Mouse (Mus musculus) hindbrain, embryonic 14.5 days (tissue): ENCODE results near the gene Grem1. TPM values are rescaled to one million over a fixed set of nuclear protein-coding genes. Genes with fewer than 3 reads are reported as not detected.
A peak's percentile ranks its signal among the peaks of the same experiment; 100 is the strongest.

ENCODE experiments used
- ATAC-seq: fragments of 200-750 bp; cut with Nextera tagmentation; 2 replicates; pipeline ENCODE4 v1.8.0; 2017; ENCODE audit warnings: moderate number of reproducible peaks, mild to moderate bottlenecking, moderate TSS enrichment, moderate library complexity; ENCODE audit not compliant: low FRiP score
- DNase-seq: peaks from one replicate; pipeline ENCODE4 v3.0.0-alpha.2; 2015; ENCODE audit warnings: low spot score
- H3K27ac ChIP-seq: fragments of 300-500 bp; sonication (generic); 2 replicates; pipeline ENCODE4 v1.5.1; 2014; ENCODE audit warnings: mild to moderate bottlenecking, moderate library complexity
- H3K27me3 ChIP-seq: fragments of 300-500 bp; sonication (generic); 2 replicates; pipeline ENCODE4 v1.6.1; 2014; ENCODE audit warnings: mild to moderate bottlenecking, low read length, mixed read lengths; ENCODE audit not compliant: control insufficient read depth, insufficient read depth
- H3K36me3 ChIP-seq: fragments of 300-500 bp; sonication (generic); replicated peaks from 2 replicates; pipeline ENCODE4 v1.6.1; 2014; ENCODE audit not compliant: control insufficient read depth, insufficient read depth
- H3K4me1 ChIP-seq: fragments of 300-500 bp; sonication (generic); replicated peaks from 2 replicates; pipeline ENCODE4 v1.6.1; 2014; ENCODE audit warnings: antibody characterized with exemption, low read length, mixed read lengths; ENCODE audit not compliant: control insufficient read depth, insufficient read depth
- H3K4me2 ChIP-seq: fragments of 300-500 bp; sonication (generic); replicated peaks from 2 replicates; pipeline ENCODE4 v1.6.1; 2014; ENCODE audit warnings: mild to moderate bottlenecking, moderate library complexity
- H3K4me3 ChIP-seq: fragments of 300-500 bp; sonication (generic); replicated peaks from 2 replicates; pipeline ENCODE4 v1.5.1; 2014; ENCODE audit warnings: mild to moderate bottlenecking, low read length
- H3K9ac ChIP-seq: fragments of 300-500 bp; sonication (generic); 2 replicates; pipeline ENCODE4 v1.6.1; 2014
- H3K9me3 ChIP-seq: fragments of 300-500 bp; sonication (generic); 2 replicates; pipeline ENCODE4 v1.6.1; 2016; ENCODE audit warnings: low read length; ENCODE audit not compliant: control insufficient read depth
- WGBS: fragments of 180-500 bp; shearing (Covaris S2); extraction: QIAGEN DNeasy Blood & Tissue Kit; methylation state at CpG from one replicate; pipeline ENCODE4 v1.1.7; 2014; 5-methylcytosine and 5-hydroxymethylcytosine counted together
- polyA plus RNA-seq: library from polyadenylated mRNA; unstranded; fragments of >200 nt; fragmentation: Nextera tagmentation; extraction: Ambion mirVana; gene quantifications from 2 replicates; pipeline ENCODE4 v1.2.1, GENCODE M21; 2014

Gene Grem1
- 1.7 and 2.2 TPM in 2 replicates for polyA plus RNA-seq

DNA sequence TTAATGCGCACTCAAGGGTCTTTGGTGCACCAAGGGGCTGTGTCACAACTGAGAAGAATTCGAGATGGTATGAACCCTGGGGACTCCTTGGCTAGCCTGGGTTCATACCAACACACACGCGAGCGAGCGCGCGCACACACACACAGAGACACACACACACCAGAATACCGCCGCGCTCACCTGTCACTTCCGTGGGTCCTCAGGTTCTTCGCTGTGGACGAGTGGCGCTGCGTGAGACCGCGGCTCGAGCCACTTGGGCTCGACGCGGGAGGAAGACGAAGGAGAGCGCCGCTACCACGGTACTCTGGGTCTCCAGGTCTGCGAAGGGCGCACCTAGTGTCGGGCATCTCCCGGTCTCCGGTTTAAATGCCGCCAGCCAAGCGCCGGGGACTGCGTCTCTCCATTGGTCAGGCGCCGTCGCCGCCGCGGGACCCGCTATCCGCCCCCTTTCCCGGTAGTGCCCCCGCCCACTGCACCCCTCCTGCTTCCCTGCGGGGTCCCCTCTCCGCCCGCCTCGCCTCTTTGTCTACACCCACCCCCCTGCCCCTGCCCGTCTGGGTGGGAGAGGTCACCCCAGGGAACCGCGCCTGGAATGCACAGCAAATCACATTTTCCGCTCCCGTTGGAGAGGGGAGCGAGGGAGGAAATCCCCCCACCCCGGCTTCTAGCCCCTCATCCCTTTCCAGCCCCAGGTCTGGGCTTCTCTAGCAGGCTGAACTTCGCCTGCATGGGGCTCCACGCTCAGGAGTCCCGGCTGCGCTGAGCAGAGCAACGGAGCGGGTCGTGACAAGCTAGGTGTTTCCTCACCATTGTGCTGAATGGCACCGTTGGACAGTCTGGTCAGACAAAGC lies at the start of gene Grem1:
Grem1 (minus strand) TSS at position 336 of the 851 bp plus-strand sequence.
- Histone ChIP-seq H3K4me2 (peak within 1 kb of the TSS; percentile 88), H3K9ac (peak within 1 kb of the TSS; percentile 71), H3K4me3 (peak within 1 kb of the TSS; percentile 63), H3K27ac (peak within 1 kb of the TSS; percentile 20; the same call in 1 of the 2 replicates), H3K36me3 (no peaks in the 10 kb centered on the region), H3K4me1 (peaks cover 18% of the 10 kb centered on the region), H3K9me3 (no peaks in the 10 kb centered on the region), H3K27me3 (peaks cover 36% of the 10 kb centered on the region)
- ATAC-seq (peak; percentile 75), DNase-seq (peak; percentile 55)
- WGBS = under 1% methylated on average over 60 of the region's 64 CpGs

DNA sequence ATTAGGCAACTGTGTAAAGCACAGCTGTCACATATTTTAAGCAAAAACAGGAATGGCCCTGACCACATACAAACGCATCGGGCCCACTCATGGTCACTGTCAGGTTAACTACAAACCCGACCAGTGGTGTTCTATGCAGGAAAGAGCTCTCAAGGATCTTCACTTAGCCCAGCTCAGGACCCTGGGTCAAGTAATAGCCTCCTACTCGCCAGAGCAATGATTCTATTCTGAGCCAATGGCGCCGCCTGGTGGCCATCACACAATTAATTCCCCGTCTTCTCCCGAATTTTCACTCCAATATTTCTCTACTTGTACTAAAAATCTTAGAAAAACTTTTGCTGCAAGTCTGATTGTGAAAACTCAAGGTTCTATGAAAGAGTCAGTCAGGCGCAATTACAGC lies 49.2 kb upstream of the Grem1 start:
- Histone ChIP-seq H3K9ac (no peak overlapping the region), H3K27me3 (no peaks in the 10 kb centered on the region), H3K4me3 (no peak overlapping the region), H3K4me1 (no peaks in the 10 kb centered on the region), H3K36me3 (no peaks in the 10 kb centered on the region), H3K4me2 (no peak overlapping the region), H3K9me3 (no peaks in the 10 kb centered on the region), H3K27ac (no peak overlapping the region)
- ATAC-seq (no peak), DNase-seq (peak; percentile 71)
- WGBS = 29% methylated on average over 9 of the region's 9 CpGs

DNA sequence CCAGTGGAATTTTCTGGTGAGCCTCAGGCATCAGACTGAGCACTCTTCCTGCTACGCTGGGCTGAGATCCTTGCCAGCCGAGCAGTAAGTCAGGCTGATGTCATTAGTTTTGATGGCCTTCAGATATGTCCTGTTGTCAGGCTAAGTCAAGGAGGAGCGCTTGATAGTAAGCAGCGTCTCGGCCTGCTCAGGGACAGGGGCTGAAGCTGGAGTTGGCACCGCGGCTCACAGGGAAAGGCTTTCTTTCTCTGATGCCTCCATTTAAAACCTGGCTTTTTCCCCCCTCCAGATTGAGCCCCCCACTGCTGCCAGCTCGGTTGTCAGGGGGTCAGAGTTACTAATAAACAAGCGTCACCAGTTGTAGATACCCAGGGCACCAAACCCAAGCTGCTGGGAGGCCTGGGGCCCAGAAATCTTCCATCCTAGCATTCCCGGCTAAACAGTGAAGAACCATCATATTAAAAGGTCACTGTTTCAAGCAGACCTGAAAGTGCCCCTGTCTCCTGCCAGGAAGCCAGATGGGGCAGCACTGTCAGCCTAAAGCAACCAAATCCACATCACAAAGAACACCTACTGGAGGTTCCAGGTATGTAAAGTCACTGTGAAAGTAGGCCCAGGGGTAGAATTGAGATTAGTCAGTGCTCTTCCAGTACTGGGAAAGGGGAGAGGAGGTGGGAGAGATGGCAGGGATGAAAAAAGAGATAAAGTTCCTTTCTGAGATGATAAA lies 48.6 kb upstream of the Grem1 start:
- Histone ChIP-seq H3K4me2 (no peak overlapping the region), H3K9me3 (no peaks in the 10 kb centered on the region), H3K4me3 (no peak overlapping the region), H3K27me3 (no peaks in the 10 kb centered on the region), H3K9ac (no peak overlapping the region), H3K4me1 (no peaks in the 10 kb centered on the region), H3K36me3 (no peaks in the 10 kb centered on the region), H3K27ac (no peak overlapping the region)
- WGBS = 58% methylated on average over 10 of the region's 10 CpGs
- DNase-seq (no peak), ATAC-seq (no peak)

DNA sequence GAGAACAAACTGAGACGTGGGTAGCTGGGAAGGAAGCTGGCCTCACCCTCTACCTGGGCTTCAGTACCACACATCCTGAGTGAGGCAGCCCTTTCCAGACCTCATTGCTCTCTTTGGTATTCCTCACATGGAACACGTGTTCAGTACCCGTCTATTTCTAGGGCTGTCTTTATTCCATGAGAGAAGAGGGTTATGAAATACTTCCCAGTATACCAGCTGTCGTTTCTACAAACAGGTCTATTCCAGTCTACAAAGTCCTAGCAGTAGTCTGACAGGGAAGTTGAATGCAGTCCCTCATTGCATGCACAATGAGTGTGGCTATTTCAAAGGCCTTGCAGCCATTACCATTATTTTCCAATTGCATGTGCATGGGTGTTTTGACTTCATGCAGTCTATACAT lies 47.3 kb upstream of the Grem1 start:
- 83% methylated on average over 4 of the region's 4 CpGs for WGBS
- Histone ChIP-seq H3K27ac (no peak overlapping the region), H3K4me1 (no peaks in the 10 kb centered on the region), H3K4me2 (no peak overlapping the region), H3K9ac (no peak overlapping the region), H3K9me3 (no peaks in the 10 kb centered on the region), H3K27me3 (no peaks in the 10 kb centered on the region), H3K36me3 (no peaks in the 10 kb centered on the region), H3K4me3 (no peak overlapping the region)
- ATAC-seq (no peak), DNase-seq (no peak)

DNA sequence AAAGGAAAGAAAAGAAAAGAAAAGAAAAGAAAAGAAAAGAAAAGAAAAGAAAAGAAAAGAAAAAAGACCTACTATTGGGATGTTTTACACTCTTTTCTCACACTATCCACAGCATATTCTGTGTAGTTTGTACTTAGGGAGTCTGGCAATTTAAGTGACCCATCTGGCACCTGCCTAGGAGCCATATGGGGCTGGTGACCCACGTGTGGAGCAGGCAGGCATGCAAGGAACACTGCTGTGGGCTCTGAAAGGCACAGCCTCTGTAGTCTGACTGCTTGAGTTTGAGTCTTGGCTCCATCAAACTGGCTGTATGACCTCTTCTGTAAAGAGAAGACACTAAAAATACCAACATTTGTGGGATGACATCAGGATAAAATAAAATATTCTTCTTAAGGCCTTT lies 45.3 kb upstream of the Grem1 start:
- Histone ChIP-seq H3K4me2 (no peak overlapping the region), H3K27me3 (no peaks in the 10 kb centered on the region), H3K27ac (no peak overlapping the region), H3K9ac (no peak overlapping the region), H3K36me3 (no peaks in the 10 kb centered on the region), H3K9me3 (no peaks in the 10 kb centered on the region), H3K4me1 (no peaks in the 10 kb centered on the region), H3K4me3 (no peak overlapping the region)
- 17% methylated on average over 1 of the region's 1 CpGs for WGBS
- no peak for ATAC-seq
- DNase-seq = no peak

DNA sequence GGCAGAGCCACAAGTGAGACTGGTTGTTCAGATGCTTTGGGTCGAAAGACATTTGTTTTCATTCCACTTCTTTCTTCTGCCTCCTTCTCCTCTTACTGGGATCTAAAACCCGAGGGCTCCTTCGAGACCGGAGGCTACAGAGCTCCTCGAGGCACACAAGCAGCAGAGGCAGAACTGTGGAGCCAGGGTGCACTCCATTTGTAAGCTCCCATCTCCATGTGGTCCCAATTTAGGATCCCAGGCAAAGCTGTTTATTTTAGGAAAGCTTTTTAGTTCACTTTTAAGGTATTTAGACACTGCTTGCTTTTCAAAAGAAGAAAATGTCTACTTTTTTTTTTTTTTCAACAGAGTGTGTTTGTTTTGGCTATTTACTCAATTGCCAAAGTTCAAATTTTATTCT lies 42.4 kb upstream of the Grem1 start:
- H3K27me3 ChIP-seq = no peaks in the 10 kb centered on the region
- no peak overlapping the region for H3K27ac ChIP-seq
- 86% methylated on average over 5 of the region's 5 CpGs for WGBS
- DNase-seq (no peak), ATAC-seq (no peak)
- no peak overlapping the region for H3K9ac ChIP-seq
- no peaks in the 10 kb centered on the region for H3K36me3 ChIP-seq
- no peak overlapping the region for H3K4me2 ChIP-seq
- no peak overlapping the region for H3K4me3 ChIP-seq
- no peaks in the 10 kb centered on the region for H3K9me3 ChIP-seq
- H3K4me1 ChIP-seq = no peaks in the 10 kb centered on the region

DNA sequence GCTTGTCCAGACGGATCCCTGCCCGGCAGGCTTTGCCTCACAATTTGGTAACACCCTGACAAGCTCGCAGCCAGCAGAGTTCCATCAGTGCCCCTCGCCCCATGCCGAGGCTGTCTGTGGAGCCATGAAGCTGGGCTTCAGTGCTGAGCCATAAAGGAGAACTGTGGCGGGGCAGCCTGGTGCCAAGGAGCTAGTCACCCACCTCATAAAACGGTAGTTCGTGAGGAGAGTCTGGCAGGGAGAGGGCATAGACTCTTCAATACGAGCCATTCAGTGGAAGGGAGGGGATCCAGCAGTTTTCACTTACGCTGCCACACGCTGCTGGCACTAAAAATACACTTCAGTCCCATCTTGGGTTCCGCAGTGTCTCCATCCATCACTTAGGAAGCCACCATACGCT lies 40.2 kb upstream of the Grem1 start:
- no peaks in the 10 kb centered on the region for H3K27me3 ChIP-seq
- WGBS = 91% methylated on average over 12 of the region's 13 CpGs
- ATAC-seq = no peak
- H3K9me3 ChIP-seq = no peaks in the 10 kb centered on the region
- no peak overlapping the region for H3K4me2 ChIP-seq
- DNase-seq = no peak
- no peak overlapping the region for H3K4me3 ChIP-seq
- H3K9ac ChIP-seq = no peak overlapping the region
- H3K36me3 ChIP-seq = no peaks in the 10 kb centered on the region
- no peaks in the 10 kb centered on the region for H3K4me1 ChIP-seq
- H3K27ac ChIP-seq = no peak overlapping the region

DNA sequence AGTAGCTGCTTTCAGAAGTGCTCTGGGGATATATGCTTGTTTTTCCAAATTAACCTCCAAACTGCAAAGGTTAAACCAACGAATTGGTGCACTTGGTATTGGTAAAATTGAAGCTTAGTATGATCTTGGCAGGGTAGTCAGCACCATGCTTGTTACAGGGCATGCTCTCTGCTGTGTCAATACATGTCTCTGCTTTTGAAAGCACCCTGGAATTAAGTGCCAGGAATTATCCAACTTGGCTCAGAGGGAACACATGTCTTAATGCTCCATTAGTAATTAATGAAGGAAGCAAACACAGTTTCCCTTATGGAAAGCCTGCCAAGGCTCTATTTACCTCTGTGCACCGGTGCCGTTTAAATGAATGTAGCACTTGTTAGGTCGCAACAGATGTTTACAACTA lies 36.7 kb upstream of the Grem1 start:
- Histone ChIP-seq H3K4me1 (no peaks in the 10 kb centered on the region), H3K9ac (no peak overlapping the region), H3K9me3 (no peaks in the 10 kb centered on the region), H3K27ac (no peak overlapping the region), H3K4me2 (no peak overlapping the region), H3K27me3 (no peaks in the 10 kb centered on the region), H3K36me3 (peaks cover 10% of the 10 kb centered on the region; the same call in 1 of the 2 replicates), H3K4me3 (no peak overlapping the region)
- 75% methylated on average over 4 of the region's 4 CpGs for WGBS
- DNase-seq (no peak), ATAC-seq (no peak)

DNA sequence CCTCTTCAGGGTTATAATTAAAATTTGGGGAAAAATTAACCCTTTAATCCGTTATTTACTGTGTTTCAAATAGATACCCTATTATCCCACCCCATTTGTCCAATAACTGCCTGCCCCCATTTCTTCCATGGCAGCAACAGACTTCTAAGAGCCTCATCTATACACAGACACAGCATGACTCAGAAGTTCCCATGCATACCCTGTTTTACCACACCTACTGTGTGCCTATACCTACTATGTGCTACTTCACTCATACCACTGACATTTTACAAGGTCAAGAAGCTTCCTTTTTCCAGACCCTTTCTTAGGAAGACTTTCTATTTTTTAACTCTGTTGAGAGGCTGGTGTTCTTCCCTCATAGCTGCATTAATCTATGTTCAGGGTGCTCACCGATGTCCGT lies 35.1 kb upstream of the Grem1 start:
- no peak overlapping the region for H3K27ac ChIP-seq
- no peak for ATAC-seq
- 93% methylated on average over 3 of the region's 3 CpGs for WGBS
- no peaks in the 10 kb centered on the region for H3K9me3 ChIP-seq
- no peak overlapping the region for H3K9ac ChIP-seq
- DNase-seq = no peak
- no peaks in the 10 kb centered on the region for H3K27me3 ChIP-seq
- no peak overlapping the region for H3K4me2 ChIP-seq
- no peaks in the 10 kb centered on the region for H3K4me1 ChIP-seq
- peaks cover 20% of the 10 kb centered on the region for H3K36me3 ChIP-seq
- H3K4me3 ChIP-seq = no peak overlapping the region
